Mouse (Mus musculus) midbrain, postnatal 0 days (tissue): ENCODE measurements at regions not wholly inside any gene's neighbourhood (a gene's known extent, or its start where the extent isn't known, plus 50 kb on each side); places are given as distances from the start of the nearest gene placed in this dataset.

Experiments
- ATAC-seq: fragments of 200-750 bp; cut with Nextera tagmentation; 2 replicates; pipeline ENCODE4 v1.8.0; 2017; ENCODE audit warnings: moderate number of reproducible peaks, mild to moderate bottlenecking, moderate TSS enrichment, moderate library complexity; ENCODE audit not compliant: low FRiP score
- DNase-seq: peaks from one replicate; pipeline ENCODE4 v3.0.0-alpha.2; 2015; ENCODE audit warnings: low spot score
- H3K27ac ChIP-seq: fragments of 300-500 bp; sonication (generic); 2 replicates; pipeline ENCODE4 v1.5.1; 2014; ENCODE audit warnings: low read depth, mild to moderate bottlenecking, low read length, mixed read lengths
- H3K27me3 ChIP-seq: fragments of 300-500 bp; sonication (generic); 2 replicates; pipeline ENCODE4 v1.6.1; 2014; ENCODE audit warnings: low read length, control low read depth, mixed read lengths; ENCODE audit not compliant: insufficient read depth
- H3K36me3 ChIP-seq: fragments of 300-500 bp; sonication (generic); 2 replicates; pipeline ENCODE4 v1.6.1; 2014; ENCODE audit warnings: low read length, control low read depth, mixed read lengths; ENCODE audit not compliant: insufficient read depth
- H3K4me1 ChIP-seq: fragments of 300-500 bp; sonication (generic); 2 replicates; pipeline ENCODE4 v1.6.1; 2014; ENCODE audit warnings: mild to moderate bottlenecking, control low read depth, antibody characterized with exemption, low read length, mixed read lengths; ENCODE audit not compliant: insufficient read depth
- H3K4me2 ChIP-seq: fragments of 300-500 bp; sonication (generic); 2 replicates; pipeline ENCODE4 v1.6.1; 2014; ENCODE audit warnings: low read depth, mild to moderate bottlenecking, low read length, mixed read lengths; ENCODE audit not compliant: poor library complexity, severe bottlenecking
- H3K4me3 ChIP-seq: fragments of 300-500 bp; sonication (generic); 2 replicates; pipeline ENCODE4 v1.5.1; 2014; ENCODE audit warnings: low read depth, mild to moderate bottlenecking, low read length, moderate library complexity
- H3K9ac ChIP-seq: fragments of 300-500 bp; sonication (generic); replicated peaks from 2 replicates; pipeline ENCODE4 v1.6.1; 2014; ENCODE audit warnings: mild to moderate bottlenecking, low read length, moderate library complexity, mixed read lengths; ENCODE audit not compliant: poor library complexity, severe bottlenecking
- H3K9me3 ChIP-seq: fragments of 300-500 bp; sonication (generic); 2 replicates; pipeline ENCODE4 v1.6.1; 2016; ENCODE audit warnings: low read length, control low read depth
- CTCF ChIP-seq: IDR thresholded peaks from 2 replicates; pipeline ENCODE4 v1.5.1; 2016; ENCODE audit warnings: antibody characterized with exemption, mild to moderate bottlenecking
- WGBS: fragments of 180-500 bp; shearing (Covaris S2); extraction: QIAGEN DNeasy Blood & Tissue Kit; methylation state at CpG from one replicate; pipeline ENCODE4 v1.1.7; 2014; 5-methylcytosine and 5-hydroxymethylcytosine counted together

- no peak overlapping the region for H3K9ac ChIP-seq
- no peaks in the 10 kb centered on the region for H3K36me3 ChIP-seq
- ATAC-seq = no peak
- no peak for DNase-seq
- TF ChIP-seq CTCF = no peak
- H3K27me3 ChIP-seq = no peaks in the 10 kb centered on the region
- H3K27ac ChIP-seq = no peak overlapping the region
- H3K4me2 ChIP-seq = no peak overlapping the region
- no peaks in the 10 kb centered on the region for H3K4me1 ChIP-seq
- H3K4me3 ChIP-seq = no peak overlapping the region
- H3K9me3 ChIP-seq = no peaks in the 10 kb centered on the region
- WGBS = 79% methylated on average over 18 of the region's 18 CpGs
These were observed 135.9 kb upstream of the Elac2 start for GRCm38 (mm10) chr11:64842775-64843530.

GRCm38 (mm10) chr11:64846577-64847147 is 132.2 kb upstream of the Elac2 start:
- no peak for TF ChIP-seq CTCF
- DNase-seq (no peak), ATAC-seq (no peak)
- Histone ChIP-seq H3K9ac (no peak overlapping the region), H3K4me2 (no peak overlapping the region), H3K4me1 (no peaks in the 10 kb centered on the region), H3K36me3 (no peaks in the 10 kb centered on the region), H3K27ac (no peak overlapping the region), H3K27me3 (no peaks in the 10 kb centered on the region), H3K9me3 (no peaks in the 10 kb centered on the region), H3K4me3 (no peak overlapping the region)
- 81% methylated on average over 7 of the region's 7 CpGs for WGBS

GRCm38 (mm10) chr11:64859636-64860035 is 119.2 kb upstream of the Elac2 start:
- Histone ChIP-seq H3K27me3 (no peaks in the 10 kb centered on the region), H3K4me1 (no peaks in the 10 kb centered on the region), H3K4me2 (no peak overlapping the region), H3K27ac (no peak overlapping the region), H3K9ac (no peak overlapping the region), H3K36me3 (no peaks in the 10 kb centered on the region), H3K9me3 (no peaks in the 10 kb centered on the region), H3K4me3 (no peak overlapping the region)
- WGBS = 86% methylated on average over 3 of the region's 3 CpGs
- no peak for ATAC-seq
- TF ChIP-seq CTCF = no peak
- peak; percentile 13 for DNase-seq

- ATAC-seq (no peak), DNase-seq (no peak)
- no peaks in the 10 kb centered on the region for H3K9me3 ChIP-seq
- WGBS = 29% methylated on average over 8 of the region's 8 CpGs
- H3K4me3 ChIP-seq = no peak overlapping the region
- no peaks in the 10 kb centered on the region for H3K27me3 ChIP-seq
- no peak overlapping the region for H3K27ac ChIP-seq
- H3K36me3 ChIP-seq = no peaks in the 10 kb centered on the region
- no peak overlapping the region for H3K4me2 ChIP-seq
- no peaks in the 10 kb centered on the region for H3K4me1 ChIP-seq
- no peak overlapping the region for H3K9ac ChIP-seq
- TF ChIP-seq CTCF = peak; percentile 64
These were observed 98.2 kb upstream of the Elac2 start for GRCm38 (mm10) chr11:64880674-64881073.

- H3K9ac ChIP-seq = no peak overlapping the region
- WGBS = 22% methylated on average over 2 of the region's 2 CpGs
These were observed 94.3 kb upstream of the Elac2 start for GRCm38 (mm10) chr11:64884518-64884917.

GRCm38 (mm10) chr11:64889335-64890020 is 89.4 kb upstream of the Elac2 start:
- ATAC-seq = no peak
- Histone ChIP-seq H3K27ac (no peak overlapping the region), H3K4me1 (no peaks in the 10 kb centered on the region), H3K4me2 (no peak overlapping the region), H3K9ac (no peak overlapping the region), H3K9me3 (no peaks in the 10 kb centered on the region), H3K27me3 (no peaks in the 10 kb centered on the region), H3K36me3 (no peaks in the 10 kb centered on the region), H3K4me3 (no peak overlapping the region)
- no peak for DNase-seq
- TF ChIP-seq CTCF = no peak
- 82% methylated on average over 11 of the region's 11 CpGs for WGBS

More at GRCm38 (mm10) chr11:64884518-64884917, 94.3 kb upstream of the Elac2 start:
- peak; percentile 14 for DNase-seq
- Histone ChIP-seq H3K9me3 (no peaks in the 10 kb centered on the region), H3K4me2 (no peak overlapping the region), H3K36me3 (no peaks in the 10 kb centered on the region), H3K4me1 (no peaks in the 10 kb centered on the region), H3K4me3 (no peak overlapping the region), H3K27me3 (no peaks in the 10 kb centered on the region), H3K27ac (no peak overlapping the region)
- TF ChIP-seq CTCF = no peak
- no peak for ATAC-seq
